Mouse (Mus musculus) activated CD4-positive, CD25-positive, alpha-beta regulatory T cell, adult 4 months (primary cell): ENCODE data around the gene Endog. TPM values are rescaled to one million over a fixed set of nuclear protein-coding genes. Genes with fewer than 3 reads are reported as not detected.
"Not testable (repeated sequence)": the region's sequence is repeated elsewhere in the genome, so short reads cannot be mapped to it uniquely, and the experiment has no call there.

ENCODE experiments used
- ATAC-seq: one replicate; pipeline ENCODE4 v1.8.0; 2017
- polyA plus RNA-seq, 2 experiments: library from polyadenylated mRNA; unstranded; fragments of 100-300 nt; shearing (Covaris generic); gene quantifications; one replicate each; pipeline ENCODE4 v1.2.1; 2017

Gene Endog
- polyA plus RNA-seq, 2 experiments from 2014 or later: 2.6 to 3.3 TPM

DNA sequence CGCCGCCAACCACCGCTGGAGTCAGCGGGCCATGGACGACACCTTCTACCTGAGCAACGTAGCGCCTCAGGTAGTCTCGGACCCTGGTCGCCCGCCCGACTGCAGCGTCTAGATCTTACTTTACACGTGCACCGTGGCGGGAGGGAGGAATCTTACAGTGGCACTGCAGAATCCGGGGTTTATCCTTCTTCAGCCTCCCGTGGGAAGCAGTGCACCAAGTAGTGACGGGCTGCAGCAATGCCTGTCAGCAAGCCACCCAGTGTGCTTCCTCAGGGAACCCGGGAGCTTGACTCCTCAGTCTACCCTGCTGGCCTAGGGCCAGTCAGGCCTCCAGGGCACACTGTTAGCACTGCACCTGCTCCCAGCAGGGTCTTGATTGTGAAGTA is 697 bp downstream of the Endog start:
- peak; percentile 8 for ATAC-seq

DNA sequence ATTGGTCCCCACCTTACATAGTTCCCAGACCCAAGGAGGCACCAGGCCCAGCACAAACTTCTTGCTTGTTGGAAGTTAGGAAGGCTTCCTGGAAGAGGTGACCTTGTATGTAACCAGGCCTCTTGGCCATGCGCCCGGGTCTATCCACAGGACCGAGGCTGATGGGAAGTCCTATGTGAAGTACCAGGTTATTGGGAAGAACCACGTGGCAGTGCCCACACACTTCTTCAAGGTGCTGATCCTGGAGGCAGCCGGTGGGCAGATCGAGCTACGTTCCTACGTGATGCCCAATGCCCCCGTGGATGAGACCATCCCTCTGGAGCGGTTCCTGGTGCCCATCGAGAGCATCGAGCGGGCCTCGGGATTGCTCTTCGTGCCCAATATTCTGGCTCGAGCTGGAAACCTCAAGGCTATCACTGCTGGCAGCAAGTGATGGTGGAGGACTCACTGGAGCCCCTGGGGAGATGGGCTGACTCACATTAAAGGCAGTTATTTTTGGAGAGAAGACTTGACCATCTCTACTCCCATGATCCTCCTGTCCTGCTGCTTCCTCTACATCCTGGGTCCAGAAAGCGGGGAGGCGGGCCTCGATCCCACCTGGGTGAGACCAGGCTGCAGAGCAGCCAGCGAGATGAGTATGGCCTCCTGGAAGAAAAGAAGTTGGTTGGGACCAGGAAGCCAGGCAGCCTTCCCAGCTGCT is 2.4 kb downstream of the Endog start:
- no peak for ATAC-seq

DNA sequence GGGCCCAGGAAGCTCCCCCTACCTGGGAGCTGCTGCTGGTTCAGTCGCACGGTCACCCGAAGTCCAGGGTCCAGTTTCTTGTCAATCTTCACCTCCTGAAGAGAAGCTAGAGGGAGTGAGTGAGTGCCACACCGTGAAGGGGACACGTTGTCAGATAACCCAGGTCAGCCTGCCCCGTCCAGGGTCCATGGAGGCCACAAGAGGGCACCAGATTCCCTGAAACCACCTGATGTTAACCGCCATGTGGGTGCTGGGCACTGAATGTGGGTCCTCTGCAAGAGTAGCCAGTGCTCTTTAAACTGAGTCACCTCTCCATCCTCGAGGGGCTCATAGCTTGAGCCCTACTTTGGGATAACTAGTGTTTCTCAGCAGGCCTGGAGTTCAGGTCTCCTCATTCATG is 4.6 kb downstream of the Endog start:
- ATAC-seq: no peak

DNA sequence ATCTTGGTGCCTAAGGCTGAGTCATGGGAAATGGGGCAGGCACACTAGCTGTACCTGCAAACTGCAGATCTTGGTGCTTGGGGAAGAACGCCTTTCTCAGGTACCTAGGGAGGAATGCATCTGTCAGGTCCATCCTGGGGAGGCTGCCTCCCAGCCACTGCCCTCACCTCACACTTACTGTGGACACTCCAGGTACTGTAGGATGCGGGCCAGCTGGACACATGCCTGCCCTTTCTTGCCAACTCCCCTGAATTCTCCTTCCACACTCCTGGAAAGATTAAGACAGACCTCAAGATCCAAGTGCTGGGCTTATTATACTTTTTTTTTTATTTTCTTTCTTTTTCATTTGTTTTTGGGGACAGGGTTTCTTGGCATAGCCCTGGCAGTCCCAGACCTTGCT is 5.3 kb downstream of the Endog start:
- no peak for ATAC-seq

DNA sequence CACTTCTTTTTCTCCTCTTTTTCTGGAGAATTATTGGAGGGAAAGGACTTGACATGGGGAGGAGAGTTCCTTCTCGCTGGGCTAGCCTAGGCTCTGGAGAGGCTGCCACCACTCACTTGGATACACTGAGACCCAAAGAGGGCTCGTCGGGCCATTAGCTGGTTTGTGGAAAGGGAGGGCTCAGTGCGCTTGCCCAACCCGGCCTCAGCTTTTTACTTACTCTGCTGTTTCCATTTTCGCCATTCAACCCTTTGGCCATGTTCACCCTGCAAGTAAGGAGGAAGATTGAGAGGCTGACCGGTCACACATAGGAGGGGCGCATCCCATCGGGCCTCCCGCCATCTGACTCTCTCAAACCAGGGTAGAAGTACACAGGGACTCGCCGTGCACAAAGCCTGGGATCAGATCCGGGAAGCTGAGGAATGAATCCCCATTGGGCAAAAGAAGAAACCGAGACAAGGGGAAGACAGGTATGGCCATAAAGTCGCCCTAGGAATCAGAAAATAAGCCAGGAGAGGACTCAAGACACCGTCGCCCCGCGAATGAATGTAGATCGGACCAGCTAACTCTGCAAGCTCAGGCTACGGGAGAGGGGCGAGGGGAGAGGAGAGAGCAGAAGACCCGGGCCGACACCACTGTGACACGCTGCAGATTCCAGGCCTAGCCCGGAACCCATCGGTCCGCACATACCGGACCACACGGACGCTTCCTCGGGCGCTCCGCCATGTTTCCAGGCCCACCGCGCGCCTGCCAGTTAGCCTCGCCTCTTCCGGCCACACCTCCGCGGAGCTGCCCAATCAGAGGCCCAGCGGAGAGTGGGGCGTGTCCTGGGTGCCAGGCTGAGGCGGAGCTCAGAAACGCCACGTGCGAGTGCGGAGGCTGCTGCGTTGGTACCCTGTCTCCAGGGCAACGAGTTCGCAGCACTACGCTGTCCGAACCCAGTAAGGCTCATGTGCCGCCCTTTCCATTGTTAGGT is 6.7 kb downstream of the Endog start, which contains the start of gene Spout1:
Gene Spout1, minus strand, starts transcription at position 760 of the 976 bp plus-strand sequence.
- peak; percentile 99 for ATAC-seq

DNA sequence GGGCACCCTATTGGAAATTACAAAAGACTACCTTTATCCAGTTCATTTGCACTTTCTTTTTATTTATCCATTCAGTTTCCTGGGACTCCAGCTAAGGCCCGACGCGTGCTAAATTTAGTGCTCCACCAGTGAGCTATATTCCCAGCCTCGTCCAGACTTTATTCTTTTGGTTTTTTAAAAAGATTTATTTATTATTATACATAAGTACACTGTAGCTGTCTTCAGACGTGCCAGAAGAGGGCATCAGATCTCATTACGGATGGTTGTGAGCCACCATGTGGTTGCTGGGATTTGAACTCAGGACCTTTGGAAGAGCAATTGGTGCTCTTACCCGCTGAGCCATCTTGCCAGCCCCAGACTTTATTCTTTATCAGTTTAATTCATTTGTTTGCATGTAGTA is 7.4 kb downstream of the Endog start:
- ATAC-seq: not testable (repeated sequence)

DNA sequence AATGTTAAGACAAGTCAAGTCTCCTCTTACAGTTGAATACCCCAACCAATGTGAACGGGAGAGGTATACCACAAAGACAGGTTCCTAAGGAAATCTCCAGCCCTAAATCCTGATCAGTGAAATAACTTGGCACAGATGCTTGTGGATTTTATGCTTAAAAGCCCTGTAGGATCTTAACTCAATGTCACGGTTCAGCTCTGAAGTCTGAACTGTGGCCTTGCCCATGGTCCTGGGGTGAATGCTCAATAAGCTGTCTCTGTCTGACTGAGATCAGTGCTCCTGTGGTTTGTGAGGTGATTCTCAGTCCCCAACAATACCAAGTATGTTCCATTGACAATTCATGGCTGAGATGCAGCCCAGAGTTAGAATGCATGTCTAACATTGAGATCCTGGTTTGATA is 11.1 kb downstream of the Endog start:
- ATAC-seq: no peak

DNA sequence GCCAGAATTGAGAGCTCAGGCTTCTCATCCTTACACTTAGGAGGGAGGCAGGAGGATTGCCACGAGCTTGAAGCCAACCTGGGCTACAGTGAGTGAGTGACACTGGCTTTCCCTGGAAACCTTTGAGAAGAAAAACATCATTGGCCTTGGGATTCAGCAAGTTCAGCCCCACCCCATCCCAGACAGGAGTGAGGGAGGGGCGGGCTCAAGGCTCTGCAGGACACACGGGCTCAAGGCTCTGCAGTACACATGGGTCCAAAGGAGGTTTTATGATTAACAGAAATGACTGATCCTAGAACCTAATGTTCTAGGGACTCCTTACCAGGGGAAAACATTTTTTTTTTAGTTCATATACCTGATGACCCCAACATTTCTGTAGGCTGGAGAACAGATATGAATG is 12.4 kb downstream of the Endog start:
- no peak for ATAC-seq

DNA sequence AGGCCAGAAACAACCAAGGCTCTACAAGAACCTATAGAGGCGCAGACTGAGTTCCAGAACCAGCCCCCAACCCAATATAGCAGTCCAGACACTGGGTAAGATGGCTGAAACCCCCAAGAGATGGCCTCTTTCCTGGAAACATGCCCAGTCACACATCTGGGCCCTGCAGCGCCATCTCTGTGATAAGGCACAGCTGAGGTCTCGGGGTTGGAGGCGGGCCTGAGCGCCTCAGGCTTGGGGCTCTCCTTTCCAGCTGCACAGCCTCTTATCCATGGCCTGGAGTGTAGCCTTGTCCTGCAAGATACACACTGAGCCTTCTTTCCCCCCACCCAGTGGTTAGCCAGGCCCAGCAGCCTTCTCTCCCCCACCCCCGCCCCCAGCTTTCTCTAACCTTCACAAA is 14.0 kb downstream of the Endog start:
- no peak for ATAC-seq

DNA sequence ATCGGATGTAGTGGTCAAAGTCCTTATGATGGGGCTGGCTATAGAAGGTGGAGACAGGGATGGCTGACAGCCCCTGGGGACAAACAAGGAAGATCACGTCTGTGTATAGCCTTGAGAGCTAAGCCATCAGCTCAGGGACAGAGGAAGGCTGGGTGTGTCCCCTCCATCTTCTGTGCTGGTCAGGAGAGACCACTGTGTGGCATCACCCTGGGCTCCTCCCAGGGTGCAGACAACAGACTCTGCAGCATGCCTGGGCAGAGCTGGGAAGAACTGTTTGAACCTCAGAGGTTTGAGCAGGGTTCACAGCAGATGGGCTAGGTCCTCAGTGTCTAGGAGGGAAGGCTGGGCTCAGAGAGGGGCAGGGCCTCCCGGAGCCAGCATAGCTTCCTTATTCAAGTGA is 14.4 kb downstream of the Endog start:
- no peak for ATAC-seq

DNA sequence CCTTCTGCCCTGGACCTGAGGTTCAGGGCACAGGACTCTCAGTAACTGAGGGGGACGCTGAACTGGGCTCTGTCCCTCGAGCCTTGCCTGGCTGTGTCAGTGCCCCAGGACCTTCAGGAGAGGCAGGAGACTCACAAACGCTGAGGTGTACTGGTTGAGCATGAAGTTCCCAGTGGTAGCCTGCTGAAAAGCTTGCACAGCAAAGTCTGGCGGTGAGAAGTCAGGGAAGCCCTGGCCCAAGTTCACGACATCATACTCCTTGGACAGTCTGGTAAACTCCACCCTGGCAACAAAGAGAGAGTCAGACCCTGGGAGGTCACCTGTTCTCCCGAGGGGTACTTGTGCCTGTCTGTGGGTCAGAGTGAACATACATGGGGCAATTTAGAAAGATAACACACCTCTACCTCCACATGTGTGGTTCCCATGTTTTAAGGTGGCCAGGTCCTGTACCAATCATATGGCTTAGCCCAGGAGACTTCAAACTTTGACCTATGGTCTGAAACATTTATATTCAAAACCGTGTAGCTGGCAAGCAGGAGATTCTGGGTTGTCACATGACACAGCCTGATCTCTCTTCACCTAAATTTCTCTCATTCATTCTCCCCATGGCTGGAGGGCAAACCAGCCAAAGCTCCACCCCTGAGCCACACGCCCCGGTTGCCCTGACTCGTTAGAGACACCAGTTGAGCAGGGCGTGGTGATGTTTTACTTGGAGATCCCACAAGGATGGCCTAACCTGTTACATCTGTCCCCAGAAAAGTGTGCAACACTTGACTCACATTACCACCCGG is 20.7 kb downstream of the Endog start:
- no peak for ATAC-seq

DNA sequence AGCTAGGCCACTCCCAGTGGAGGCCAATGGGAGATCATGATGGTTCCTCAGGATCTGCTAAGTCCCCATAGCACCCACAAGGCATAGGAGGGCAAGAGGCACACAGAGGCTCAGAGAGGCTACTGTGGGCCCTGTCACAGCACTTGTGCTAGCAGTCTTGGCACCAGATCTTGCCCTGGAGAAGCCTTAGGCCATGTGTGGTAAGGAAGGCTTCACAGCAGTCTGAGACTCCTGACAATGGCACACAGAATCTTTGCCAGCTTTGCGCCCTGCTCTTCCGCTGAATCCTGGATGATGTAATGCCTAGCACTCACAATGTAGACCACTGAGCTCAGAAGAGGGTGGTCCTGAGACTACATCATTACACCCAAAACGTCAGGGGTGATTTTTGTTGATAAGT is 23.4 kb downstream of the Endog start:
- no peak for ATAC-seq

DNA sequence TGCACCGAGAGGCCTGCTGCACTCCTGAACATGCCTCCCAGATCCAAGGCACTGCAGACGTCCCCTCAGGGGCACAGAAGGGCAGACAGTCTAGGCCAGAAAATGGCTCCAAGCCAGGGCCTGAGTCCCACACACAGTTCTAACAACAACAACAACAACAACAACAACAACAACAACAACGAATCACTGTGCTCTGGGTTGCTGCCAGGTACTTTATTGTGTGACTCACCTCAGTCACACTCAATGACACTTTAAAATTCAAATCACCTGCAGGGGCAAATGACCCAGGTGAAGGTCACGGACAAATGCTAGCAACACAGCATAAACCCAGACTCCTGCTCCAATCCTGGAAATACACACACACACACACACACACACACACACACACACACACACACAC is 26.7 kb downstream of the Endog start:
- no peak for ATAC-seq

DNA sequence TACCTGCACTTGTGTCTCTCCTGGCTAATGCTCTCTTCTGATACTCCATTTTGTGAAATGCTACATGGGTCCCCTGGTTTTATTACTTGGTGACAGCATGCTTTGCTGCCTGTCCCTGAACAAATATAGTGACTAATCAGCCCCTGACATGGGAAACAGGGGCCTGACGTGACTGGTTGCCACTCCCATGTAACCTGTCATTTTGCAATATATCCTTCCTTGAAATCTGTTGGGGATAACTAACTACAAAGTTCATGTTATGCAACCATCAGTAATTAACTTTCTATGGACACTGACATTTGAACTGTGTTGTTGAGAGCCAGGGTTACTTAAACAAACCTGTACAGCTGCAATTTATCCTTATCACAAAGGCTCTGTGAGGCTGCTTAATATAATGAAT is 28.7 kb downstream of the Endog start:
- ATAC-seq: no peak

DNA sequence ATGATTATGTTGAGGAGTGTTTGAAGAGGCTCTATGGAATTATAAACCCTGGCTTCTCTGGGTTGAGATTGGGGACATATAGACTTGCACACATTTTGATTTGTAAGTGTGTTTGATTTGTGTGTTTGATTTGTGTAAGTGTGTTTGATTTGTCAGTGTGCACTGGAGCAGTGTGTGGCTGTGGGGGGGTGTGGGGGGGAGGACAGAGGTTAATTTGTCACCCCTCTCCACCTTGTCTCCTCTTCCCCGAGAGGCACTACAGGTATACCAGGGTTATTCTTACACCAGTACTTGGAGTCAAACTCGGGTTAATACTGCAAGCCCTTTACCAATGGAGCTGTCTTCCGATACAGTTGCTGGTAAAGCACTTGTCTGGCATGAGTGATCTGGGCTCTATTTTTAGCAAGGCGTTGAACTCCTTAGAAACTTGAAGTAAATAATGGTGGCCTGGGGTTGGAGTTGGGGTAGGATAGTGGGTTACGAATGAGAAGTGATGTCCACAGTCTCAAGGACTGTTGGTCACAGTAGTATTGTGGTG is 29.2 kb downstream of the Endog start:
- ATAC-seq: no peak

DNA sequence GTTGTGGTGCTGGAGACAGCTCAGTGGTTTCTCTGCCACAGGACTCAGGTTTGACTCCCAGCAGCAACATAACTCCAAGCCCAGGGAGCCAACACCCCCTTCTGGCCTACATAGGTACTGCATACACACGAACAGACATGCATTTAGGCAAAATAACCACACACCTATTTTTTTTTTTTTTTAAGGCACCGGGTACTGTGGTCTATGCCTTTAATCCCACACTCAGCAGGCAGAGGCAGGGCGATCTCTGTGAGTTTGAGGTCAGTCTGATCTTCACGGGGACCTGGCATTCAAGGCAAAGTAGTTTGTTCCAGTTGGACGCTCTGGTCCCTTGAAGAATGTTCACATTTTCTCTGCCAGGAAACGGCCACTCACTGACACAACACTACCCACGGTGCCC is 32.1 kb downstream of the Endog start:
- ATAC-seq: no peak

DNA sequence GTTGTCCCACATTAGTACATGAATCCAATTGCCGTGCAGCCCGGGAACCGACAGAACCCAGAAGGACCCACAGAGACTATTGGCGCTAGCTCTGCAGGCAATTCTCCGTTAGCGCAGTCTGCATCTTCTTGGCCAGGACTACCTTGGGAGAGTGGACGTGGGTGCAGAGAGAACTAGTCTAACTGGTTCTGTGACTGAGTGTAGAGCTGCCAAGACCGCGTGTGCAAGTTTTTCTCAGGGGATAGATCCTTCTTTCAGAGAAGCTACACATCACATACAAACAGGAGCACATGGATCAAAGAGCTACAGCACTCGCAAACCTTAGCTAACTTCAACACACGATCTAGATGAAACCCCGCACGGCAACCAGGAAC is 33.9 kb downstream of the Endog start:
- ATAC-seq: no peak

DNA sequence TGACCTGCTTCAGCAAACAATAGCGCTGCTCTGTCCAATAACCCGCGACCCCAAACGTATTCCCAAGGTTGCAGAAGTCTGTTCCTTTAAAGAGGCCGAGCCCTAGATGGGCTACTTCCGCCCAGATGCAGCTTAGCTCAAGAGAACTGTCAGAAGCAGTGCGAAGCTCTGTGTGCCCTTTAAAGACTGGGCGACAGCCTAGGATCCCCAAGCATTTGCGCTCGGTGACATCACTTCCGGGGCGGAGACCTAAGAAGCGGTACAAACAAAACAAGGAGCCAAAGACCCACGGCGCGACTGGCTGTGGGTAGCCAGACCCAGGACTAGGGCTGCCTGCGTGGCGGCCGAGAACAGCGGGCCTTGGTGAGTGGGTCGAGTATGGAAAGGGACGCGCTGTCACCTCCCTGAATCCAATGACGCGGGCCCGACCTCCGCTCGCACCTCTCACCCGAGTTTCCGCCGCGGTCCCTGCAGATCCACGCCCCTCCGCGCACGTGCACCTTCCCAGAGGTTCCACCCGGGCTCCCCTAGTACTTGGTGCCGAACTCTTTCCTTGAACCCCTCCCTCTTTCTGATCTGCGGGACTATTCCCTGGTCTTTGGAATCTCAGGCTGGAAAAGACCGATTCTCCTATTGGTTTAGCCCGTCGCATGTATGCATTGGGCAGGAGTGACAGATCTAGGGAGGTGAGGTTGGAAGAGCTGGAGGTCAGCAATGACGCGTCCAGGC is 34.5 kb downstream of the Endog start, which contains the start of gene Kyat1:
Gene Kyat1, minus strand, starts transcription at position 219 of the 729 bp plus-strand sequence.
- ATAC-seq: peak; percentile 98

DNA sequence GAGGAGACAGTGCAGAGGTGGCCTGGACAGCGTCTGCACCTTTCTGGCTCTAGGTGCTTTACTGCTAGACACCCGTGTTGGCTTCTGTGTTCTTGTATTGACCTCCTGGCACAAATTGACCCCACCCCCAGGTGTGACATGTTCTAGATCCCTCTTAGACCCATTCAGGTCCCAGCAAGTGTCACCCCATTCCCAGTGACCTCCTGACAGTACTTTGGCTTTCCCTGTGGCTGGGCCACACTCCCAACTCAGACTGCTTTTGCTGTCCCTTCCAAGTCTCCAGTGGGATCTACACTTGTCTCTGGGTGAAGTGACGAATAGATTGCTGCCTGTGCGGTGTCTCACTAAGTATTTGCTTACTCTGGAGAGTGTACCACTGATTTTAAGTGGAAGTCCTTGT is 36.1 kb downstream of the Endog start:
- no peak for ATAC-seq

DNA sequence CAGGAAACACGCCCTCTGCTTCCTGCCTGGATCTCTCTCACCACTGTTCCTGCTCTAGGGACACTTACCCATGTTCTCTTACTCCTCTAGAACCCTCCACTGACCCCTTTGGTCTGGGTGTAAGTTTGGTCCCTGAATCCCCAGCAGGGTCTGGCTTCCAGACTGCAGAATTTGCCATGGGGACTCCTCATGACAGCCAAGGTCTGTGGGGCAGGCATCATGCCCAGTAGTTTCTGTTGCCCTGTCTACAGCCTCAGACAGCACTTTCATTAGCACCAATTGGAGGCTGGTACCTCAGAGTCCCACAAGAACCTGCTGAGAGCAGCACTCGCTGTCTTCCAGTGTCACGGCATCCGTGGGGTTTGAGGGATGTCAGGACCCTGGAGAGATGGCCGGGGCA is 36.6 kb downstream of the Endog start:
- no peak for ATAC-seq

DNA sequence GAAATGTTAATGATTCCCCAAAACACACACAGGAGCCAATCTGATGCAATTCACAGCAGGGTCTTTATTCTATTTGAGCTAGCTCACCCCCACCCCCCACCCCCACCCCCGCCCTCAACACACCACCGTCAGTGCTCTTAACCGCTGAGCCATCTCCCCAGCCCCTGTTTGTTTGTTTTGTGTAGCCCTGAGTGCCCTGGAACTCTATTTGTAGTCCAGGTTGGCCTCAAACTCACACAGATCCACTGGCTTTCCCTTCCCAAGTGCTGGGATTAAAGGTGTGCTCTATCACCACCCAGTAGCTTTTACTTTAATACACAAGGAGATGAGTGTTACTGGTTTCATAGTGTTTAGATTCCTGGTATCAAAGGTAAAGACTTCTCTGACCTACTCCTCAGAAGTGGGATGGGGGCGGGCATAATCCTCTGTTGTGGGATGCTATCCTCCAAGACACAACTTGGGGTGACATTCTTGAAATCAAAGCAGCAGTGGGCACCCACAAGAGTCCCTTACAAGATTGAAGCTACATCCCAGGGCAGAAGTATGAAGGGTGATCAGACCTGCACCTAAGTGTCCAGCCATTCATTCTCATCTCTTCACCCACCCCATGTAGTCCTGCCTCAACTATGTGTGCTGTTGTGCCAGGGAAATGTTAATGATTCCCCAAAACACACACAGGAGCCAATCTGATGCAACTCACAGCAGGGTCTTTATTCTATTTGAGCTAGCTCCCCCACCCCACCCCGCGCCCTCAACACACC is 40.3 kb downstream of the Endog start:
- no peak for ATAC-seq
